Mouse (Mus musculus) heart, postnatal 0 days (tissue): ENCODE results near the gene Chil1.

Experiments
- CTCF ChIP-seq: IDR thresholded peaks from 2 replicates; pipeline ENCODE4 v1.5.1; 2016; ENCODE audit warnings: antibody characterized with exemption, control low read depth, low read depth
- EP300 ChIP-seq: IDR thresholded peaks from 2 replicates; pipeline ENCODE4 v1.6.1; 2016; ENCODE audit warnings: antibody characterized with exemption, low read depth

DNA sequence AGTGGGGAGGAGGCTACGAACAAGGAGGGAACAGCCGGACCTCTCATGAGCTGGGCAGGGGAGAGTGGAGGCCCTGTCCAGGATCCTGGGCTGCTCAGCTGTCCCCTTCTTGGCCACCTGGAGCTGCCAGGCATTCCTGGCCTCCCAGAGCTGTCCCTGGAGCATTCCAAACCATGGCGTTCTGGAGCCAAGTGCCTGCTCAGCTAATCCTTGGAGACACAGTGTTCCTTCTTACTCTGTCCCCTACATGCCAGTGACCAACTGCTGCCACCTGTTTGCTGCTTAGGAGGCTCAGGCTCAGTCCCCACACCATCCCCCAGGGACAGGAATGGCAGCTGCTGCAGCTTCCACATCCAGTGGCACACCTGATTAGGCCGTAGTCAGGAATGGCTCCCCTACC lies 14.0 kb downstream of the Chil1 start:
- TF ChIP-seq CTCF (no peak), EP300 (no peak)
